Mouse (Mus musculus) ovary, adult 18-20 months (tissue): ENCODE measurements around the gene Fmo1.

Experiments
- DNase-seq: peaks from one replicate; pipeline ENCODE4 v3.0.0; 2022; ENCODE audit warnings: low spot score, mixed read lengths

Fmo1 gene

DNA sequence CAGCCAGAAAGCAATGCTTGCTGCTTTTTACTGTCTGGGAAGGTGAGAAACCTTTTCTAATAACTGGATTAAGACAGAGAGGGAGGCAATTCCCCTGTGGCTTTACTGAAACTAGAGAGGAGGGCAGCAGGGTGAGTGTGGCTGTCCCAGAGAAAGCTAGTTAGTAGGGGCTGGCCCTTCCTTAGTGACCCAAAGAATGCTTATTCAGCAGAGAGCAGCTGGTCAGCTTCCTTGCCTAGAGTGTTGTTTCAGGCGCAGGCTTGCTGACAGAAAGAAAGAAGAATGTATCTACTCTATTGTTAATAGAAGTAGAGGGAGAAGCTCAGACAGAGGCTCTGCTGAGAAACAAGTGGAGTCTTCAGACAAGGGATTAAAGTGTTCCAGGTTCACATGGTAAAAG is 4.1 kb downstream of the Fmo1 start:
- DNase-seq = no peak

DNA sequence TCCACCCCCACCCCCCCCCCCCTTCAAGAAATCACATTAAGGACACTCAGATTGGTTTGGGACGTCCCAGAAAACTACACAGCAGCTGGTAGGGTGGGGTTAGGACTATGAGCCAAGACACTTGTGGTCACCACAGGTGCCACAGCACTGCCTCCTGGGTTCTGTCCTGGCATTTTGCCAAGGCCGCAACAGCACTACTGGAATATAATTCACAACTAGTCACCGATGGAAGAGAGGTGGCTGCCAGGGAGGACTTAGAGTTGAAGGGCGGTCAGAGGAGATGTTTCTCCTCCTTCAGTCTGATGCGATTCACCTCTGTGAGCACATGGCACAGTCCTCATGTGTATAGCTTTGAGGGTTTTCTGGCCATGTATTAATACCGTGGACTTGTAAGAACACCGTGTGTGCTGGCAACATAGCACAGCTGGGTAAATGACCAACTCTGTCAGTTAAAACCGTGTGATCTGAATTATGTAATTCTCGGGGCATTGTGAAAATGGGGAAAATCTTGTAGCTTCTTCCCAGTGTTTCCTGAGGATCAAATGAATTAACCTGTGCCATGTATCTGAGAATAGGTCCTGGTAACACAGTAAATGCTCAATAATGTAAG is 6.3 kb downstream of the Fmo1 start:
- no peak for DNase-seq

DNA sequence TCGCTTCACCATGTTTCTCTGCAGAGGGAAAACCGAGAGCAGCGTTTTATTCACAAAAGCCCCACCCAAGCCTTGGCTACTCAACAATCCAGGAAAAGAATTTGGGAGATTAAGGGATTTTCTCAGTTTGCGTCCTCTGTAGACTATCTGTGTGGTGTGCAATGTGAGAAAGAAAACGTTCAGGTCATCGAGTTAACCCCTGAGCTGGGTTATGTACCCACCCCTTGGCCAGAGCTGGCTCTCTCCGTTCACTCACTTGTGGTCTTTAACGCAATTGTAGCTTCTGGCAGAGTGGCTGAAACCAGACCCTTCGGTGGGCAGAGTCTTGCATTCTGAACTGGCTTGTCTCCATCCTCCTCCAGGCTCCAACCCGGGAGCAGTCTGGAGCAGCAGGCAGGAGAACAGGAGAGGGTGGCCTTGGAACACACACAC is 6.8 kb downstream of the Fmo1 start:
- DNase-seq = no peak

GRCm38 (mm10) chr1:162858748-162859130 is 7.7 kb downstream of the Fmo1 start:
- DNase-seq = no peak

GRCm38 (mm10) chr1:162857766-162858747 is 8.4 kb downstream of the Fmo1 start:
- no peak for DNase-seq

GRCm38 (mm10) chr1:162853812-162854482 is 12.5 kb downstream of the Fmo1 start:
- no peak for DNase-seq

DNA sequence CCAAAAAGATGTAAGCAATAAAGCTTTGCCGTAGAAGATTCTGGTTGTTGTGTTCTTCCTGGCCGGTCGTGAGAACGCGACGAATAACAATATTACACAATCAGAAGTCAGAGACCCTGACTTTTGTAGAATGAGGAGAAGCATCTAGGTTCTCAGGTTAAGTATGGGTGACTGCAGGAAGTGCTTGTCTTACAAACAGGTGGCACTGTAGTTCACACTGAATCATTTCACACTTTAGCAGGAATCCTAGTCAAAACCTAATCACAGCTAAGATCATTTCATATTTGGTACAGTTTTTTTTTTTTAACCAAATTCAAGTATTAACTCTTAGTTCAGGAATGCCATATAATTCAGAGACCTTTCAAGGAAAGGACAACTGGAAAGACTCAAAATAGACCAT is 18.9 kb downstream of the Fmo1 start:
- no peak for DNase-seq

- no peak for DNase-seq
Measured at GRCm38 (mm10) chr1:162840211-162840610, 26.2 kb downstream of the Fmo1 start.

- no peak for DNase-seq
Measured at GRCm38 (mm10) chr1:162838976-162839375, 27.4 kb downstream of the Fmo1 start.

GRCm38 (mm10) chr1:162834342-162834741 is 32.1 kb downstream of the Fmo1 start:
- no peak for DNase-seq

DNA sequence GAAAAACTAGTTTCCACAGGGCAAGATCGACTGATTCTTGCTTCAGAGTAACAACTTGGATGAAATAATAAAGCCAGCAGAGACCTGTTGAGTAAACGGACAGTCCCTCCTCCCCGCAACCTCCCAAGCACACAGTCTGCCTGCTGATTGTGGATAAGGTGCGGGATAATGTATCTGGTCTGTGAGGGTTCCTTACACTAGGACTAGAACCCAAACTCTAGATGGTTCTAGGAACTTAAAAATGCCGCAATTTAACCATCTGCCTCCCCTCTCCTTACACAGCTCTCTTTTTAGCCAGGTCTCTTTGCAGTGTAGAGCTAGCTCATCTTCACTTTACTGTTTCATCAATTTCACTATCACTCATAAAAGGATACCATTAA is 33.8 kb downstream of the Fmo1 start:
- DNase-seq = no peak

GRCm38 (mm10) chr1:162831838-162832573 is 34.4 kb downstream of the Fmo1 start:
- no peak for DNase-seq

GRCm38 (mm10) chr1:162819280-162819679 is 47.1 kb downstream of the Fmo1 start:
- no peak for DNase-seq

DNA sequence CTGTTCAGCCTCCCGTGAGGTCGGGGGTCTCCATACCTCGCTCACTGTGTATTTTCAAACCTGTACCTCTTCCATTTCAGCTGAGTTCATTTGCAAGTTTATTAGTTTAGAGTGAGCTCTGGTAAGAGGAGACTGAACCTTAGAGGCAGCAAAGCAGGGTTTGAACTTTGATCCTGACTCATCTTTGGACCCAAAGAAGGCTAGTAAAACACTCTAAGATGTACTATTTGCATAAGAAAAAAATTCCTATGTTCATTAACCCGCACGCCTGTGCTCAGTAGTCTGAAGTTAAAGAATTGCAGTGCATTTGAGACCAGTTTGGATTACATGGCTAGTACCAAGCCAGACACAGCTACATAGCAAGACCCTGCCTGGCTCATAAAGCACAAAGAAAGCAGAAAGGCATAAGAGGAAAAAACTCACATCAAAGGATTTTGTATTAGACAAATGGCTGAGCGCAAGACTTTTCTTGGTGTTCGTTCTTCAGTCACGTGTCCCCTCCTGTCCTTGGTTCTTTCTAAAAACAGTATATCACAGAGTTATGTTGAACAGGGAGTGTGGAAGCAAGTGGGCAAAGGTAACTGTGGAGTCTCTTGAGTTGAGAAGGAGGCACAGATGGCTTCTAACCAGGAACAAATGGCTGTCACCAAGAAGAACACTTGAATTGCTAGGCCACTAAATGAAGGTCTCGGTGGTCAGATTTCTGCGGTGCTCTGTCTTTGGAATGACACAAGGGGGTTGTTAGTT is 50.9 kb downstream of the Fmo1 start:
- no peak for DNase-seq

GRCm38 (mm10) chr1:162814932-162815331 is 51.5 kb downstream of the Fmo1 start:
- no peak for DNase-seq

DNA sequence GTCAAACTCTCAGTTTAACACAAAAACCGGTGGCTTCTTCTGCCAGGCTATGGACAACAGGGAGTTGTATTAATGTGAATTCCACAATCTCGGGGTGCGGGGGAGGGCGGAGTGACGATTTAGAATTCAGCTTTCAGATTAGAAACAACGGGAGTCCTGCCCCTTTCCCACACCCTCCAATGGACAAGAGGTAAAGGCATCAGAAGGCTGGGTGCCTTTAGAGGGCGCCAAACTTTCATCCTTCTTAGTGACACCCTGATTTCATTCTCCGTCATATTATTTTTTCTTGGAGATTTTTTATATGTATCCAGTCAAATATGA is 52.6 kb downstream of the Fmo1 start, which contains the start of gene Fmo4:
TSS of gene Fmo4 (minus strand) at position 137 of the 321 bp plus-strand sequence.
- DNase-seq = peak; percentile 14

DNA sequence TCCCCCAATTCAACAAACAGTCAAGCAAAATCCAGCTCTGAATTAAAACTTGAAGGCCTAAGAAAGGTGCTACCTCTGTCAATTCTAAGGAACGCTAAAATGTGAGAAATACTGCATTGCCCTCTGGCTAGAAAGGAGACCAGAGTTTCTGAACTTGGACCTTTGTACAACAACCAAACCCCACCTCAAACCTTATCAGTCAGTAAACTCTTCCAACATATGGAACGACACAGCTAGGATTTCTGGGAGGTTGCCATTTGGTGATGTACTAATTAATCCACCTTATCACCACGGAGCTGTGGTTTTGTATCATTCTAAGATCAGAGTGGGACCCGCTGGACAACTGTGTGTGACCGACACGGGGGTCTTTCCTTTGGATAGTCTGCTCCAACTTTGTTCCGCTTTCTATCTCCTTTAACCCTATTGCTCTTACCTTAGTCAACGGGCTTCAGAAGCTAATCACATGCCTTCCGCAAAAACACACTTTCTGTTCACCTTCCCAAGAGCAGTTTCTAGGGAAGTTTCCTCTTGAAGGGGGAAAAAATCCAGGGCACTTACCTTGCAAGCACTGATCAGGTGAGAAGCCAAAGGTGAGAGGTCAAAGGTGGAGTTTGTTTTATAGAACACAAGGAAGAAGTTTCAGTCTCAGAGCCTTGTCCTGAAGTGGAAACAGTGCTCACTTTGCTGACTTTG is 53.1 kb downstream of the Fmo1 start:
- DNase-seq = no peak

- DNase-seq = no peak
Measured at GRCm38 (mm10) chr1:162808541-162808940, 57.9 kb downstream of the Fmo1 start.

GRCm38 (mm10) chr1:162807441-162807840 is 59.0 kb downstream of the Fmo1 start:
- no peak for DNase-seq

- DNase-seq = no peak
Measured at GRCm38 (mm10) chr1:162805011-162805410, 61.4 kb downstream of the Fmo1 start.

GRCm38 (mm10) chr1:162796441-162796840 is 70.0 kb downstream of the Fmo1 start:
- DNase-seq = no peak
